Mouse (Mus musculus): Measurements from ENCODE around the gene Anks3.

Anks3 gene

DNA sequence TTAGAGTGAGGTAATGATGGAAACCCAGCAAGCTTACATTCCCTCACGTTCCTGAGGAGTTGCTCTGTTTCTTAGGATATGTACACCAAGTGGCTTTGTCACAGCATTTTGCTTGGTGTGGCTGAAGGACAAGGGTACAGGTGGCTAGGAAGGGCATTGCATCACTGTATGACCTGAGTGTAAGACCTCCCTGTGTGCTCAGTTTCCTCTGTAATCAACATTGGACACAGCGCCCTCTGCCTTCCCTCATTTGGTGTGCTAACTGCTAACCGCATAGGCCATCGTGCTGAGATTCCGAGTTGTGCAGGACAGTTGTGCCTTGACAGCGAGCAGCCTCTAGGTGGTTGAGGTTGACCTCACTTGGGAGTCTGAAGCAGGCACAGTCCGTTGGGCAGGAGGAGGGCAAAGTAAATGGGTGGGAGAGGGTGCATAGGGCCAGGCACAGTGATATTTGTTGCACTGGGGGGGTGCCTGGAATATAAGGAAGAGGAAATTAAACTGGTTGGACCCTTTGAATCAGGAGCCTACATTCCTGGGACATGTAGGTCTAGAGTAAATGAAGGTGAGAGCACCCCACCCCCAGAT, 66.8 kb downstream of the Anks3 start:
- in situ Hi-C loops (cut with MboI, MseI) = no loop called here

DNA sequence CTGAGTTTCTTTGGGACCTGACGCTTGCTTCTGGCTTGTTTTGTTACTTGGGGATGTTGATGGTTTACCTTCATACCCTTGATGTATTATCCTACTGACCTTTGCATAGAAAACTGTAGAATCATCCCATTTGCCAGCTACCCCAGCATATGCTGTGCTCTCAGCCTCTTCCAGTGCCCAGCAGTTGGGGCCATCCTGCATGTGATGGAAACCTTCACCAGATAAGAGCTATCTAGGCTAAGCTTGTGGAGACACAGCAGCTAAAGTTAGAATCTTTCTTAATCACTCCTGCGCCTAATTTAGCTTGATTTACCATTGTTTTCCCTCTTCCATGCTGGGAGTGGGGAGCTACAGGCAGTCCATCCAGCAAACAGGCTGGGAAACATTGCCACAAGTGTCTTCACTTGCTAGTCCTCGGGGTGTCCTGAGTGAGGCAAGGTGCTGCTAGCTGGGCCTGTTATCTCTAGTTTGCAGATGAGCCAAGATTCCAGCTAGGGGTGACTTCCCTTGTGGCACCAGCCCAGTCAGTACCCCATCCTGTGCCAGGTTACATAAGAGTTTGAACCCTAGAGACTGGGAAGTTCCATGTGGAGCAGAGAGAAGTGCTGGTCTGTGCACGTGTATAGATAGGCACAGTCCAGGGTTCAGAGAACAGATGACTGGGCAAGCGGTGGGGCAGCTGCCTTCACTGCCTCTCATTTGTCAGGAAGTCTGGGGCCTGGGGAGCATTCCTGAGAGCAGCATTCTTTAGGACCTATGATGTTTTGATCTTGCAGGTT, 67.6 kb downstream of the Anks3 start:
- in situ Hi-C loops (cut with MboI, MseI) = no loop called here

DNA sequence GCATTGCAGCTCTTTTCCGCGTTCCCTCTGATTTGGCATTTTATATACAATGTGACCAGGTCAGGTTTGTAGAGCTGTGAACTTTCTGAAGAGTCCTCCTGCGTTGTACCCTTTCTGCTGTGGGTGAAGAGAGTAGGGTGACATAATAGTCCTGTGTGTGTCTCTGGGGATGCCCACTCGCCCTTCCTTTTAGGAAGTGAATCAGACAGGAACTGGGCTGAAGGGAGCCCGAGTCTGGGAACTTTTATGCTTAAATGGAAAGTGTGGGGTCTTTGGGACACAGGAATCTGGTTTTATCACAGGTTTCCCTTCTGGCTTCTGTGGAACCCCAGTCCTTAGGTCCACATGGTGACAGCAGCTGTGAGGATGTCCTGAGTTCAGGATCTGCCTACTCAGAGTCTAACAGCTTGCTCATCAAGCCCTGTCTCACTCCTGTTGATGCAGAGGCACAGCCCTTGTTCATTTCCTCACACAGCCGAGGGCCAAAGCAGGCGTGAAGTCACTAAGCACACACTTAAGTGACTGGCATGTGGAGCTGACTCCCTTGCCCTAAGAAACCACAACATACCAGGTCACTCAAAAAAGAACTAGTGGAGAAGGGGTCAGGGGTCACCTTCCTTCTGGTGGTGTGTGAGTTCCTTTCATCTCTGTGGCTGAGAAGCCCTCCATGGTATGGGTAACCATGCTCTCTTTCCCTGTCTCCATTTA, 69.7 kb downstream of the Anks3 start:
- in situ Hi-C loops (cut with MboI, MseI) = no loop called here

DNA sequence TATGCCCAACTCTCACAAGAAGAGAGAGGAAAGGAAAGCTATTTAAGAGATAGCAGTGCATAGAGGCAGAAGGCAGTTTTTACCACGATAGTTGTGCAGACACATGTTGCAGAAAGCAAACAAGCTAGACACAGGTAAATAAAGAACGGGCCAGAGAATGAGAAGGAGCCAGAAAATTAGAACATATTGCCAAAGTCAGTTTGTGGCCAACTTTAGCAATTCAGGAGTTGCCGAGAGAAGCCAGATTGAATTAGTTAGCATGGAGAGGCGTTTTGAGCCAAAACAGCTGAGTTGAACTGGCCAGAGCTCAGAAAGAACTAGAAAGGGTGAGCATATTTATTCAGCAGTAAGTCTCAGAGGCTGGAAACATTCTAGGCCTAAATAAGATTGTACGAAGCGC, 71.8 kb downstream of the Anks3 start:
- in situ Hi-C loops (cut with MboI, MseI) = no loop called here
